Mouse (Mus musculus) T-helper 17 cell (primary cell): Measurements from ENCODE around the gene Pltp.
"Not testable (repeated sequence)": the region's sequence is repeated elsewhere in the genome, so short reads cannot be mapped to it uniquely, and the experiment has no call there.

Experiments used
- in situ Hi-C, 2 experiments: fragments of 300-600 bp; cut with MboI, MseI; formaldehyde crosslinking; loops; 1 replicate in 1 of 2; 2 replicates in 1 of 2; pipeline ENCODE4 v1.15.1; 2025; ENCODE audit warnings: high pct_unique_total_duplicates in 2 of 2

Pltp gene

DNA sequence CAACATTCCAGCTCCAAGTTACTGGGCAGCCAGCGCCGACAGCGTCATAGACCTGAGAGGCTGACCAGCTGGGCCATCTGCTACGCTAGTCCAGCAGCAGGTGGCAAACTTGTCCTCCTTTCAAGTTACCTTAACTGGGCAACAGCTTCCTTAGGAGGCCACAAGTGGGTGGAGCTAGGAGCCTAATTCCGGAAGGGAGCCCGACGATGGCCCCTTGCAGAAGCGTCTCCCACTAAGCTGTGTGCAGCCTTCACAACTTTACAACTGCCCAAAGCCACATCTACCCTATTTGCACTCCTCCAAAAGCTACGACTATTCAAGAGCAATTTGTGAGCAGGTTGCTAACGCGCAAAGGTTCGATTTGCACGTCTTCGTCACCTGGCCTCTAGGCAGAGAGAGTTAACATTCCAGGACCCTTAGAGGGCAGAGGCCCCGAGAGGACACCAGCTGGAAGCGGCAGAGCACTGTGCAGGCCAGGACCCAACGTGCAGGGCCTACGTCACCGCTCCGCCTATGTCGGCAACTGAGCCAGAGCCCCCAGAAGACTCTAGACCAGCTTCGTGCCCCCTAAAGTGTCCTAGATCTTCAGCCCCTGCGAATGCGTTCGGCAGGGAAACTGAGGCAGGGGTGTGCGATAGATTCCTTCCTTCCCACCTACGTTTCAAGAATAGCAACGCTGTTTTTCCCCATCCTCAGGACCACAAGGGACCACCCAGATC is 21.2 kb upstream of the Pltp start:
- in situ Hi-C loops = no loop called here

DNA sequence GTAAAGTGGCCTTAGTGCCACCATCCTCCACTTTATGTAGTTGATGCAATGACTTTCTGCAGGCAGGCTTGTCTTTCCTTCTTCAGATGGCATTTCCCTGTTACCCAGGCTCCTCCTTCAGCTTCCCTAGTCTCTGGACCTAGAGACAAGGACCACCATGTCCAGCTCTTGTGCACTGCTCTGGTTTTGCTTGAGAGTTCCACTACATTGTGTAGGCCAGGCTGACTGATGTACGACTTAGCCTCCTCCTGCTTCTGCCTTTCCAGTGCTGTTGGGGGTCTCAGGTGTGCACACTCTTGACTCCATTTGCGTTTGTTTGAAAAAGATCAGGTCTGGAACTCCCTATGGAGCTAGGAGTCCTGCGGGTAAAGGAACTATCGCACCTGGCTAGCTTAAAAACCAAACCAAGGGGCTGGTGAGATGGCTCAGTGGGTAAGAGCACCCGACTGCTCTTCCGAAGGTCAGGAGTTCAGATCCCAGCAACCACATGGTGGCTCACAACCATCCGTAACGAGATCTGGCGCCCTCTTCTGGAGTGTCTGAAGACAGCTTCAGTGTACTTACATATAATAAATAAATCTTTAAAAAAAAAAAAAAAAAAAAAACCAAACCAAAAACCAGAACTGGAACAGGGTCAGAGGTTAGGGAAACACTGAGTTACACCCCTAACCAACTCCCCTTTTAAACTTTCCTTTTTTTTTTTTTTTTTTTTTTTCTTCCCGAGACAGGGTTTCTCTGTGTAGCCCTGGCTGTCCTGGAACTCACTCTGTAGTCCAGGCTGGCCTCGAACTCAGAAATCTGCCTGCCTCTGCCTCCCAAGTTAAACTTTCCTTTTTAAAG is 20.1 kb upstream of the Pltp start:
- in situ Hi-C loops = not testable (repeated sequence)

DNA sequence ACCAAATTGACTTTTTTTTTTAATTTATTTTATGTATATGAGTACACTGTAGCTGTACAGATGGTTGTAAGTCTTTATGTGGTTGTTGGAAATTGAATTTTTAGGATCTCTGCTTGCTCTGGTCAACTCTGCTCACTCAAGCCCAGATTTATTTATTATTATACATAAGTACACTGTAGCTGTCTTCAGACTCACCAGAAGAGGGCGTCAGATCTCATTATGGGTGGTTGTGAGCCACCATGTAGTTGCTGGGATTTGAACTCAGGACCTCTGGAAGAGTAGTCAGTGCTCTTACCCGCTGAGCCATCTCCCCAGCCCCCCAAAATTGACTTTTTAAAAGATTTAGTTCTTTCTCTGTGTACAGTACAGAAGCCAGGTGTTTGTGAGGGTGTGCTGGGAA is 18.1 kb upstream of the Pltp start:
- in situ Hi-C loops = not testable (repeated sequence)

DNA sequence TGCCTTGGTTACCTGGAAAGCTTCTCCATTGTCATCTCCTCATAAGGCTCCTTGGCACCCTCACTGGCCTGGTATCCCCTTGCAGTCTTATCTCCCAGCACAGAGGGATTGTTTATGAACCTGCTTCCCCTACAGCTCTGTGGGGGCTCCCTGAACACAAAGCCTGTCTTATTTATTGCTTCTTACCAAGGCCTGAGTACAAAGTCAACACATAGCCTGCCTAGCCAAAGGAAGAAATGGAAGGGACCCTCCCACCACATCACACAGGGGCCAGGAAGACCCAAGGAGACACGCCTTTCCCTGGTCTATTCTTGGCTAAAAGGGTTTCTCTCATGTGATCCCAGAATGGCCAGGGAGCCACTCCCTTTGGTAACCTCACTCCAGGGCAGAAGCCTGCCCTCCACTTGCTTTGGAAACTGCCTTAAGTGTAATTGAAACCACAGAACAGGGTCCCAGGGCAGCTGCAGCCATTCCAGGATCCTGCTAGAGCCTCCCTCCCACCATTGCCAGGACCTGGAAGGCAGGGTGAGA is 16.8 kb upstream of the Pltp start:
- in situ Hi-C loops = loop anchor here in 1 of 2 experiments (5.0 kb wide), 1 partner anchor 37 kb away; no protein-coding TSS in a partner anchor

DNA sequence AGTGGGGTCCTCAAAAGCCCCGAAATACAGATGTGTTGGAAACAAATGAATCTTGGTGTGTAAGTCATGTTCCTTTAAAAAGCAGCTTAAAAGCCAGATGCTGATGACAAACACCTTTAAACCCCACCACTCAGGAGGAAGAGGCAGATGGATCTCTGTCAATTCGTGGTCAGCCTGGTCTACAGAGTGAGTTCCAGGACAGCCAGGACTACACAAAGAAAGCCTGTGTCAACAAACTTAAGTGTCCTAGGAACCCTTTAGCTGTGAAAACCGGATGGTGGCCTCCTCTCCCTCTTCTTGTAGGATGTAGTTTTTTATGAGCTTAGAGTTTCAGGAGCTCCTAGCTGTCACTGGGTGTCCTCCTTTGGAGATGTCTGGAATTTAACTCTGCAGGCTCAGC is 16.1 kb upstream of the Pltp start:
- in situ Hi-C loops = loop anchor here in 1 of 2 experiments (5.0 kb wide), 1 partner anchor 36 kb away; no protein-coding TSS in a partner anchor

DNA sequence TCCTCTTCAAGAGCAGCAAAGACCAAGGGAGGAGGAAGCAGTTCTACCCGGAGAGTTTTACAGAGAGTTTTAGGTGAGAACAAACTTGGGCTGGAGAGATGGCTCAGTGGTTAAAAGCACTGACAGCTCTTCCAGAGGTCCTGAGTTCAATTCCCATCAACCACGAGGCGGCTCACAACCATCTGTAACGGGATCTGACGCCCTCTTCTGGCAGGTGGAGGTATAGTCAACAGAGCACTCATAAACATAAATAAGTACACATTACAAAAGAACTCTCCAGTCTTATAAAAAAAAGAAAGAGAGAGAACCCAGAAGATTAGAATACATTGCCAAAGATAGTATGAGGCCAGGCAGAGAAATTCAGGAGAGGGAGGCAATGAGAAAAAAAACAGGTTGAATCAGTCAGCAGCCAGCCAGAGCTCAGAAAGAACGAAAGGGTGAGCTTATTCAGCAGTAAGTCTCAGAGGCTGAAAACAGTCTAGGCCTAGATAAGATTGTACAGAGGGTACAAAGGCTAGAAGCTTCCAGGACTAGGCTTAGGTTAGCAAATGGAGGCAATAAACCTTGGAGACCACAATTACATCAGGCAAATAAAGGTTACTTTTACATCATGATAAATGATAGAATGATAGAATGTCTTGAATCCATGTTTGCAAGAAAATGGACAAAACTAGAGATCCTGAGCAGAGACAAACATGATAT is 14.2 kb upstream of the Pltp start:
- in situ Hi-C loops = loop anchor here in 1 of 2 experiments (5.0 kb wide), 1 partner anchor 34 kb away; no protein-coding TSS in a partner anchor

DNA sequence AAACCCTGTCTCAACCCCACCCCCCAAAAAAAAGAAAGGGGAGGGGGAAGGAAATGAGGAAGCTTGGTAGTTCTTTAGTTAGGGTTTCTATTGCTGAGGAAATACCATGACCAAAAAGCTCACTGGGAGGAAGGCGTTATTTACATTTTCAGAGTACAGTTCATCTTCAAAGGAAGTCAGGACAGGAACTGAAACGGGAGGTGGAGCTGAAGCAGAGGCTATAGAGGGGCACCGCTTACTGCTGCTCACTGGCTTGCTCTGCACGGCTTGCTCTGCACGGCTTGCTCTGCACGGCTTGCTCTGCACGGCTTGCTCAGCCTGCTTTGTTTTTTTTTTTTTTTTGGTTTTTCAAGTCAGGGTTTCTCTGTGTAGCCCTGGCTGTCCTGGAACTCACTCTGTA is 11.0 kb upstream of the Pltp start:
- in situ Hi-C loops = no loop called here

DNA sequence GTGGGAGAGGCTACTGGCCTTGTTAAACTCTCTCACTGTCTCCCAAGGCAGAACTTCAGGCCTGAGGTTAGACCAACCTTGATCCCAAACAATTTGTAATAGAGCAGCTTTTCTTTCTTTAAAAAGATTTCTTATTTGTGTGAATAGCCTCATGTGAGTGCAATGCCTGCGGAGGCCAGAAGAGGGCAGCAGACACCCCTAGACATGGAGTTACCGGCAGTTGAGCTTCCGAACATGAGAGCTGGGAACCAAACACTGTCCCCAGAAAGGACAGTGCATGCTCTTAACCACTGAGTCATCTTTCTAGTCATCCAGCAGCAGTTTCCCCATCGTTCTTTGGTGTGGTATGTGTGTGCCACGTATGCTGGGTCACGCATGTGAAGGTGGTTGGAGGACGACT is 10.1 kb upstream of the Pltp start:
- in situ Hi-C loops = no loop called here

DNA sequence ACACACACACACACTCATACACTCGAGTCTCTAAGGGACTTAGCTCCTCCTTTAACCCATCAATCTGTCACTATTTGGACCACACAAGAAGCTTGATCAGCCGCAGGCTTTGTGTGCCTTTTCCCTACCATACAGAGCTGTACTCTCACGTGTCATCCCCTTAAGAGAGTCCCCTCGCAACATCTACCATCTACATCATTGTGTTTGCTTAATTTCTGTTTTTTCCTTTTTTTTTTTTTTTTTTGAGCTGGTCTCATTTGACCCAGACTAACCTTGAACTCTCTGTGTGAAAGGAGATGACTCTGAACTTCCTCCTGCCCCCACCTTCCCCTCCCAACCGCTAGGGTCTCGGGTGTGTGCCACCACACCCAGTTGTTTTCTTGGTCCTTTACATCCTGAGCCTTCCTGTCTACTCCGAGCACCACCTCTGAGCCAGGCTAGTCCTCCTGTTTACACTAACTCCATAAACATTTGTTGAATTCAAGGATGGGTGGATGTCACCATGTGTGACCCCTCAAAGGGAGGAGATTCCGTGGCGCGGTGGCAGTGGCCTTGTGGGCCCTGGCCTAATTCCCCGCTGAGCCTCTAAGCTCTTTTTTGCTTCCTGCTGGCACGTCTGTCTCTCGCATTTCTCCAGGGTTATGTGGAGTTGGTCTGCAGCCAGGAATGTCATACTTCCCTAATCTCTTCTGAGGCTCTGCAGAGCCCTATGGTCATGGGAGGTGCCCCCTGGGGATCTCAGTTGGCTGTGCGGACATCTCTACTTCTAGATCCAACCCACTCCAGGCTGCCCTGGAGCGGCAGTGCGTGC is 9.4 kb upstream of the Pltp start:
- in situ Hi-C loops = no loop called here

DNA sequence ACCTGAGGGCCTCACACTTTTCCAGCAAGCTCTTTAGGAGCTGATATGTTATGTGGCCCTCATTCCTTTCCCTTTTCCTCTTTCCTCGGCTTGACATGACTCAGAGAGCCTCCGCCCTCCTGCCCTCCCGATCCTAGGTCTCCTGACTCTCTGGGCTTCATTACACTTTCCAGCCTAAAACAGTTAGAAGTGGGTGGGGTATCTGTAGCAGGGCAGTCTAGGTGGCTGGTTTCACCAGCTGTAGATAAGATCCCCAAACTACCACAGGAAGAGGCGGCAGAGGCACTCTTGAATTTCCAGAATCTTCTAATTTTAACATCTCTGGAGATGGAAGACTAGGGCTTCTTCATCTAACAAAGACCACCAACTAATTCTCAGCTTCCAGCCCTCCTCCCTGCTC is 7.1 kb upstream of the Pltp start:
- in situ Hi-C loops = no loop called here

DNA sequence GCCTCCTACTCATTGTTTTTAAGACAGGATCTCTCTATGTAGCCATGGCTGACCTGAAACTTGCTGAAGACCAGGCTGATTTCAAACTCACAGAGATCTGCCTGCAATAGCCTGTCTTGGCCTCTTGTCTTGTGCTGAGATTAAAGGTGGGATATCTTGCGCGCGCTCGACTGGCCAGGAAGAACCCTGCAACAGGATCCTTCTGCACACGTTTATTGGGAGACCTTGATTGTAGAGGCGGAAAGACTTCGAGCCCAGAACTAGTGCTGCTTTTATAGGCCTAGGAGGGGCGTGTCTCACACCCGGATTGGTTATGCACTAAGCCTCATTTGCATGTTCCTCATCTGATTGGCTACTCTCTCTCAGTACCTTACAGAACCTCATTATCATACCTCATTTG is 5.9 kb upstream of the Pltp start:
- in situ Hi-C loops = not testable (repeated sequence)

DNA sequence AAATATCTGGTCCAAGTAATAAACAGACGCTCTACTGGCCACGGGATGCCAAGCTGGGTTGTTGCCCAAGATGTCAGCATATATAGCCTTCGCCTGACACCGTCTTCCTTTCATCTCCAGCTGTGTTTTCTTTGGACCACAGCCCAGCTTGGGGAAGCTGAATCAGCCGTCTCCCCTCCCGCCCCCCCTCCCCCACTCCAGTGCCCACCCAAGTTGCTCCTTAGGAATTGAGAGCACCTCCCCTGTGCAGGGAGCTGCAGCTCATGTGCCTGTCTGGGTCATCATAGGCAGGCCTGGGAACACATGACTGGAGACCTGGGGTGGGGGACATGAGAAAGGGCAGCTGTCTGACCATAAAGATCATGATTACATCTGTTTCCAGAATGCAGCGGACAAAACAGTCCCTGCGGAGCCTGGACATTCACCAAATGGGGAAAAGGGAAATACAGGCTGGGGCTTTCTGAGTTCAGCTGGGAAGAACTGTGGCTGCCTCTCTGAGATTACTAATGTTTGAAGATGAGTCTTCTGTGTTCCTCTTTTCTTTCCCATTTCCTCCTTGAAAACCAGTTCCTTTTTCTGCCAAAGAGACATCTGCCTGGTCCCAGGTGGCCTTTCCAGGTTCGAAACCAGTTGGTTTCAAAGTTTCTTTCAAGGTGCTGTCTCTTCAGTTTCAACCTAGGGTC is 4.8 kb upstream of the Pltp start:
- in situ Hi-C loops = no loop called here

DNA sequence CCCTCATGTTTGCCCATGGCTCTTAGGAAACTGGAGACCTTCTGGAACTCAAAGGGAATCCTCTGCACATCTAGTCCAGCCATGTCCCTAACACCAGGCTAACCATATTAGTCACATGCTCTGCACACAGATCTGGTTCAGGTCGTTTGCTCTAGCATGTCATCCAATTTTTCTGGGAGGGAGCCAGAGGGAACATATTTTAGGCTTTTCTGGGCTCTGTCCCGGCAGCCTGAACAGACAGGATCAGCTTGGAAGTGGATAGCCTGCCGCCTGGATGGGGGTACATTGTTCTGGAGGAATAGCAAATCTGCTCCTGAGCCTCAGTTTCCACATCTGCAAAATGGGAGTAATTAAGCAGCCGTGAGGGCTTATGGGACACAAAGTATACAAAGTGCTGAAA is 3.6 kb upstream of the Pltp start:
- in situ Hi-C loops = no loop called here

DNA sequence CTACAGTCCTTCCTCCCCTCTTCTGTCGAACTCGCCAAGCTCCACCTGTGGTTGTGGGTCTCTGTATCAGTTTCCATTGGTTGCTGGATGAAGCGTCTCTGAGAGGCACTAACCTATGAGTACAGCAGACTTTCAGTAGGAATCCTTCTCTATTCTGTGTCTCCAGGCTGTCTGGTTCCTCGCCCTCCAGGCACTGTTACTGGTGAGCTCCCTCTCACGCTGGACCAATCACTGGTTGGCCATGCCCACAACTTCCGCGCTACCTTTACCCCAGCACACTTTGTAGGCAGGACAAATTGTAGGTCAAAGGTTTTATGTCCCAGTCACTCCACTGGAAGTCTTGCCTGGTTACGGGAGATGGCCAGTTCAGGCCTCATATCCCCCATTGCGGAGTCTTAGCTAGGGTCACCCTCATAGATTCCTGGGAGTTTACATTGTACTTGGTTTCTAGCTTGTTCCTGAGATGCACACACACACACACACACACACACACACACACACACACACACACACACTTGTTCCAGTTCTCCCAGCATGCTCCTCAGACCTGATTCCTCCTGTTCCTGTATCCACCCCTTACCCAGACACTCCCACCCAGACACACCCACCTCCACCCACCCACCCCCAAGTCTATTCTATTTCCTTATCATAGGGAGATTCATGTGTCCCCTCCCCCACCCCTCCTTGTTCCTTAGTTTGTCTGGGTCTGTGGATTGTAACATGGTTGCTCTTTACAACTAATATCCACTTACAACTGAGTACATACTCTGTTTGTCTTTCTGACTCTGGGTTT is 2.3 kb upstream of the Pltp start:
- in situ Hi-C loops = no loop called here

DNA sequence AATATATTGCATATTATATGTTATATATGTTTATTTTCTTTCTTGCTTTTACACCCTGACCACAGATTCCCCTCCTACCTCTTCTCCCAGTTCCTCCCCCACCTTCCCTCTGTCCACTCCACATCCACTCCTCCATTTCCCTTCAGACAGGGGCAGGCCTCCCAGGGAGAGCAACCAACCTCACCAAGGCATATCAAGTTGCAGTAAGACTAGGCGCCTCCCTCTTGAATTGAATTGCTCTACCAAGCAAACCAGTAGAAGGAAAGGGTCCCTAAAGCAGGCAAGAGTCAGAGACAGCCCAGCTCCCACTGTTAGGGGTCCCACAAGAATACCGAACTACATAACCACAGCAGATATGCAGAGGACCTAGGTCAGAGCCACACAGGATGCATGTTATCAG is 1.6 kb upstream of the Pltp start:
- in situ Hi-C loops = no loop called here

DNA sequence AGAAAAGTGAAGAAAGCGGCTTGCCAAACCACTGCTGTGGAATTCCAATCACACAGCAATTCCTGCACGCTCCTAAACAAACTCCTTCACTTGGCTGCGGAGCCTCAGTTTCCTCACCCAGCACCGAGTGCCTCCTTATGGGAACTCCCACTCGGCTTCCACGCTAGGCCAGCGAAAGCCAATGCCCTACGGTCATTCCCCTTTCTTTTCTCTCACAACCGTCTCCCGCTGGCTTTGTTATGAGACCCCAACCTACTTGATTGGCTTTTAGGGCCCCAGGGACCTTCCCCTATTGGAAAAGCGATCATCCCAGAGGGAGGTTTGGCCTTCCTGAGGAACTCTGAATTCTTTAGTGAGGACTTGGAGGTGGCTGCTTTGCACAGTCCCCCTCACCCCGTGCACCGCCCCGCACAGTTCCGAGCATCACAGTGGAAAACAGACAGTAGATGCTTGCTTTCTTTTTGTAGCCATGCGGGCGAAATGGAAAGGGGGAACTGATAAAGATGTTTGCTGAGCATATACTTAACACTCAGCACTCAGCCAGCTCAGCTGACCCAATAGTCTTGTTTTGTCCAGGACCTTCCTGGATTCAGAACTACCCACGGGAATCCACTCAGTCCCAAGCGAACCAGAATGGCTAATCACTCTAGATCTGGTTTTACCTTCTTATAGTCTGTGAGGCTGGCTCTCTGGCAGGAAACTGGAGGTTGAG is 487 bp upstream of the Pltp start:
- in situ Hi-C loops = no loop called here

DNA sequence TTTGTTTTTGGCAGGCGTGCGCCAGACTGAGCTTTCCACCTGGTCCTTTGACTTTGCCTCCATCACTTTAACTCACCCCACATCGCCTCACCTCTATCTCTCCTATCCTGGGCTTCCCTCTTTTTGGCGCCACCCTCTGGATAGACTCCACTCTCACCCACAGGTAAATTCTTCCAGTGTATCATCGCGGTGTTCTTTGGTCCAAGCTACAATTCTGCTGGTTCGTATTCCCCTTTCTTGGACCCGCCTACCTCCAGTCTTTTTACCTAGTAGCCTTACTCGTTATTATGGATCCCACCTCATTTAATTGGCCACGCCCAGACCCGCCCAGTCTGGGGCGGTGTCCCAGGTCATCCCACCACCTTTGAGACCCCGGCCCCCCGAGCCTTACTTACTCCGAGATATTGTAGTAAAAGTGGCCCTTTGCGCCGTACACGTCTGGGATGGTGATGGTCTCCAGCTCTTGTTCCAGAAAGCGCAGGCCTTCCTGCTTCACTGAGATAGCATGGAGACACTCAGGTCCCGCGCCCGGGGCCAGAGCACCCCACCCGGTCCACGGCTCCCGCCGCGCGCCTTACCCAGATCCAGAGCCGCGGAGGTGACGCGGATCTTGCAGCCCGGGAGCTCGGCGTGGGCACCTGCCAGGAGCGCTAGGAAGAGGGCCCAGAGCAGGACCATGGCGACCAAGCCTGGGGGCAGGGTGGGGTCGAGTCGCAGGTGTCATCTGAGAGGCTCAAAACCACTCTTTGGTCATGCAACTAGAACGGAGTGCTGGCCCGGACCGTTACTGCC is 1.0 kb downstream of the Pltp start:
- in situ Hi-C loops = no loop called here

DNA sequence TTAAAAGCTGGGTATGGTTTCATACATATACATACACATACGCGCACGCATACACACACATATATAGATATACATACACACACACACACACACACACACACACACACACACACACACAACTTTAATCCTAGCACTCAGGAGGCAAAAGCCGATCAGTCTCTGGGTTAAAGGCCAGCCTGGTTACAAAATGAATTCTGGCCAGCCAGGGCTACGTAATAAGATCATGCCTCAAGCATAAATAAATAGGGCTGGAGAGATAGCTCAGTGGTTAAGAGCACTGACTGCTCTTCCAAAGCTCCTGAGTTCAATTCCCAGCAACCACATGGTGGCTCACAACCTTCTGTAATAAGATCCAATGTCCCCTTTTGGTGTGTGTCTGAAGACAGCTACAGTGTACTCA is 1.9 kb downstream of the Pltp start:
- in situ Hi-C loops = not testable (repeated sequence)
